Mouse (Mus musculus) heart, embryonic 13.5 days (tissue): ENCODE data around the gene Pgp. TPM values are rescaled to one million over a fixed set of nuclear protein-coding genes. Genes with fewer than 3 reads are reported as not detected.
A peak's percentile ranks its signal among the peaks of the same experiment; 100 is the strongest.
"Not testable (repeated sequence)": the region's sequence is repeated elsewhere in the genome, so short reads cannot be mapped to it uniquely, and the experiment has no call there.

Experiments
- ATAC-seq: fragments of 200-750 bp; cut with Nextera tagmentation; 2 replicates; pipeline ENCODE4 v1.8.0; 2017; ENCODE audit warnings: moderate TSS enrichment; ENCODE audit not compliant: insufficient number of reproducible peaks, low FRiP score, low TSS enrichment; ENCODE audit errors: extremely low read depth
- H3K27ac ChIP-seq: fragments of 300-500 bp; sonication (generic); replicated peaks from 2 replicates; pipeline ENCODE4 v1.5.1; 2015; ENCODE audit warnings: moderate library complexity, mild to moderate bottlenecking, inconsistent platforms
- H3K27me3 ChIP-seq: fragments of 300-500 bp; sonication (generic); replicated peaks from 2 replicates; pipeline ENCODE4 v1.6.1; 2015; ENCODE audit warnings: mild to moderate bottlenecking, inconsistent platforms
- H3K36me3 ChIP-seq: fragments of 300-500 bp; sonication (generic); 2 replicates; pipeline ENCODE4 v1.6.1; 2015; ENCODE audit warnings: mild to moderate bottlenecking, inconsistent platforms
- H3K4me1 ChIP-seq: fragments of 300-500 bp; sonication (generic); 2 replicates; pipeline ENCODE4 v1.6.1; 2015; ENCODE audit warnings: inconsistent platforms
- H3K4me2 ChIP-seq: fragments of 300-500 bp; sonication (generic); 2 replicates; pipeline ENCODE4 v1.6.1; 2015; ENCODE audit warnings: inconsistent platforms, mild to moderate bottlenecking, moderate library complexity
- H3K4me3 ChIP-seq: fragments of 300-500 bp; sonication (generic); 2 replicates; pipeline ENCODE4 v1.5.1; 2015; ENCODE audit warnings: moderate library complexity, mild to moderate bottlenecking, inconsistent platforms
- H3K9ac ChIP-seq: fragments of 300-500 bp; sonication (generic); 2 replicates; pipeline ENCODE4 v1.6.1; 2015; ENCODE audit warnings: inconsistent platforms, mild to moderate bottlenecking, moderate library complexity
- H3K9me3 ChIP-seq: fragments of 300-500 bp; sonication (generic); 2 replicates; pipeline ENCODE4 v1.6.1; 2016; ENCODE audit warnings: inconsistent platforms
- WGBS: fragments of 180-500 bp; shearing (Covaris S2); methylation state at CpG from one replicate; pipeline ENCODE4 v1.1.7; 2015; ENCODE audit warnings: mixed read lengths; 5-methylcytosine and 5-hydroxymethylcytosine counted together
- polyA plus RNA-seq: library from polyadenylated mRNA; unstranded; fragments of >200 nt; fragmentation: Nextera tagmentation; extraction: Ambion mirVana; gene quantifications from 2 replicates; pipeline ENCODE4 v1.2.1, GENCODE M21; 2015

The Pgp gene
- polyA plus RNA-seq, 1 experiment from 2014 or later, result 61.3 TPM

DNA sequence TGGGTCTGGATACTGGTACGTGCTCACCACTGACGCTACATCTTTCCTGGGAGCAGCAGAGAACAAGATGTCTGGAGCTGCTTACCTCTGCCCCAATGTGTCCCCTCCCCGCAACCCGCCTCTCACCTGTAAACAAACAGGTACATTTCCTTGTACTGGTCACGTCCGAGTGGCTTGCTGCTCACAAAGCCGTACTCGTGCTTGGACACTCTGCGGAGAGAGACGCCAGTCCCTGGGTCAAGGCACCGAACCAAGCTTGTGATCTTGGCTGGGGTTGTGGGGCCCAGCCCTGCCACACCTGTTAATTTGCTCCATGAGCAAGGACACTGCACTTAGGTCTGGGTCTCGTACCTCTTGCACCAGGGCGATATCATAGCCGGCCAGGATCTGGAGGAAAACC is 28.1 kb upstream of the Pgp start:
- H3K9ac ChIP-seq, result no peak overlapping the region
- no peak for ATAC-seq
- H3K27ac ChIP-seq, result no peak overlapping the region
- H3K4me2 ChIP-seq, result no peak overlapping the region
- H3K9me3 ChIP-seq, result no peaks in the 10 kb centered on the region
- no peaks in the 10 kb centered on the region for H3K4me1 ChIP-seq
- 83% methylated on average over 14 of the region's 14 CpGs for WGBS
- no peak overlapping the region for H3K4me3 ChIP-seq
- H3K27me3 ChIP-seq, result no peaks in the 10 kb centered on the region
- H3K36me3 ChIP-seq, result peaks cover 98% of the 10 kb centered on the region

DNA sequence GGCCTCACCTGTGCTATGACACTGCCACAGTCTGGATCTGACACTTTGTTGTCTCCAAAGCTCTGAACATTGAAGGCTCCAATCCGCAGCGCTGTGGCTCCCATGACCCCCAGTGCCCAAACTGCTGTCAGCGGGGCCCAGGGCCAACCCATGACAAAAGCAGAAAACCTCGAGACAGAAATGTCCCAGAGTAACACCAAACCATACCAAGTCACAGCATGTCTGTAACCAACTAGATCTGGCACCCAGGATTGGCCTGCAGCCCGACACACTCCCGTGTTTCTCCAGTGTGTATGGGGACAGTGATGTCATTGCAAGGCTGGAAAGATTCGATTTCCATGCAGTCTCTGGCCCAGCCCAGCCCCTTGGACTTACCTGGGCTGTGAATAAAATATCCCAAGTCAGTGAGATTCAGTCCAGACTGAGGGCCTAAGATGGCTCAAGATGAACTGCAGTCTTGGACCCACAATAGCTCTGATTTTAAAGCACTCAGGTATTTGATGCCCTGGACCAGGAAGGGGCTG is 27.5 kb upstream of the Pgp start, which contains the start of gene Dnase1l2:
Dnase1l2 (minus strand) TSS at position 474 of the 524 bp plus-strand sequence.
- 73% methylated on average over 7 of the region's 7 CpGs for WGBS
- H3K9ac ChIP-seq, result no peak within 1 kb of the TSS
- no peaks in the 10 kb centered on the region for H3K9me3 ChIP-seq
- peaks cover 98% of the 10 kb centered on the region for H3K36me3 ChIP-seq
- ATAC-seq, result no peak
- H3K27ac ChIP-seq, result no peak within 1 kb of the TSS
- no peaks in the 10 kb centered on the region for H3K4me1 ChIP-seq
- no peak within 1 kb of the TSS for H3K4me2 ChIP-seq
- H3K4me3 ChIP-seq, result no peak within 1 kb of the TSS
- H3K27me3 ChIP-seq, result no peaks in the 10 kb centered on the region

GRCm38 (mm10) chr17:24443409-24443808 is 26.8 kb upstream of the Pgp start:
- H3K4me1 ChIP-seq, result no peaks in the 10 kb centered on the region
- no peak overlapping the region for H3K4me2 ChIP-seq
- no peaks in the 10 kb centered on the region for H3K27me3 ChIP-seq
- H3K9me3 ChIP-seq, result no peaks in the 10 kb centered on the region
- no peak overlapping the region for H3K4me3 ChIP-seq
- H3K27ac ChIP-seq, result no peak overlapping the region
- ATAC-seq, result no peak
- 78% methylated on average over 4 of the region's 4 CpGs for WGBS
- peaks cover 98% of the 10 kb centered on the region for H3K36me3 ChIP-seq
- no peak overlapping the region for H3K9ac ChIP-seq

- H3K36me3 ChIP-seq, result peaks cover 99% of the 10 kb centered on the region
- no peak overlapping the region for H3K9ac ChIP-seq
- no peaks in the 10 kb centered on the region for H3K9me3 ChIP-seq
- no peaks in the 10 kb centered on the region; the same call in 1 of the 2 replicates for H3K4me1 ChIP-seq
- no peak overlapping the region for H3K4me2 ChIP-seq
- no peak overlapping the region for H3K27ac ChIP-seq
- 89% methylated on average over 8 of the region's 8 CpGs for WGBS
- H3K27me3 ChIP-seq, result no peaks in the 10 kb centered on the region
- ATAC-seq, result no peak
- no peak overlapping the region for H3K4me3 ChIP-seq
These were observed 23.6 kb upstream of the Pgp start for GRCm38 (mm10) chr17:24446590-24446989.

GRCm38 (mm10) chr17:24449507-24449906 is 20.7 kb upstream of the Pgp start:
- no peaks in the 10 kb centered on the region for H3K9me3 ChIP-seq
- no peak overlapping the region for H3K4me3 ChIP-seq
- no peak overlapping the region for H3K27ac ChIP-seq
- H3K4me2 ChIP-seq, result no peak overlapping the region
- H3K36me3 ChIP-seq, result peaks cover 74% of the 10 kb centered on the region
- ATAC-seq, result no peak
- peaks cover 14% of the 10 kb centered on the region for H3K4me1 ChIP-seq
- no peaks in the 10 kb centered on the region for H3K27me3 ChIP-seq
- WGBS, result 87% methylated on average over 6 of the region's 6 CpGs
- H3K9ac ChIP-seq, result no peak overlapping the region

DNA sequence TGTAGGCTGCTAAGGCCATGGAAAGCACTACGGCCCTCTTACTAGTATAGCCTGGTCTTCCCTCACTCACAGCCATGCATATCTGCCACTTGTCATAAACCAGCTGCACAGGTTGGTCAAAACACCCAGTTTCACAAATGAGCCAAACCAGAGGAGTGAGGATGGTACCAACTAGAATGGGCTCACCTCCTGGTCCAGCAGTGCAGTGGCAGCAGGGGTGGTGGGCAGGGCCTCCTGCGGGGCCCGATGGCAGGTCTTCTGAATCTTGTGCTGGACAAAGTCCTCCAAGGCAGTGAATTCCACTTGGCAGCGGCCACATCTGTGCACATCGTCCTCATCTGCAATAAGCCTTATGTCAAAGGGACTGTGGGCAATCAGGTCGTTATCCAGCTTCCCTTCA is 19.0 kb upstream of the Pgp start:
- Histone ChIP-seq H3K9me3 (no peaks in the 10 kb centered on the region), H3K9ac (no peak overlapping the region), H3K4me3 (no peak overlapping the region), H3K36me3 (peaks cover 56% of the 10 kb centered on the region), H3K4me1 (peaks cover 20% of the 10 kb centered on the region), H3K27me3 (no peaks in the 10 kb centered on the region), H3K4me2 (no peak overlapping the region), H3K27ac (no peak overlapping the region)
- no peak for ATAC-seq
- 92% methylated on average over 6 of the region's 6 CpGs for WGBS

DNA sequence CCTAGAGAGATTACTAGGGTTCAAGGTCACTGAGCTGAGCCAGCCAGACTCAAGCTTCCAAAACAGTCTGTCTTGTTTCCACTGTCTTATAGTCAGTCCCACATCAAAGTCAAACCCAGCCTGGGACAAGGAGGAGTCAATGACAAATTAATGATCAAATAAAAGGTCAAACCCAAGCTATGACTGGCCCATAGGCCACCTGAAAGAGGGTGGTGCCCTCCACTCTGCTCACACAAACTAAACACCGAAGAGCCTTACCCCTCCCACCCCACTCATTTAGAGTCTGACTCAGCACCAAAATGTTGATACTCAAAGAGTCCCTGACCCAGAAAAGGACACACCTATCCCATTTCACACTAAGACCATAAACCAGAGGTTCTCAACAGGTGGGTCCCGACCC is 16.8 kb upstream of the Pgp start:
- no peak for ATAC-seq
- peaks cover 20% of the 10 kb centered on the region for H3K4me1 ChIP-seq
- 72% methylated on average over 2 of the region's 2 CpGs for WGBS
- no peaks in the 10 kb centered on the region for H3K9me3 ChIP-seq
- H3K4me2 ChIP-seq, result peak overlapping the region; percentile 80
- H3K27ac ChIP-seq, result no peak overlapping the region
- no peaks in the 10 kb centered on the region for H3K27me3 ChIP-seq
- H3K36me3 ChIP-seq, result peaks cover 35% of the 10 kb centered on the region
- peak overlapping the region; percentile 87; the same call in 1 of the 2 replicates for H3K4me3 ChIP-seq
- H3K9ac ChIP-seq, result no peak overlapping the region

DNA sequence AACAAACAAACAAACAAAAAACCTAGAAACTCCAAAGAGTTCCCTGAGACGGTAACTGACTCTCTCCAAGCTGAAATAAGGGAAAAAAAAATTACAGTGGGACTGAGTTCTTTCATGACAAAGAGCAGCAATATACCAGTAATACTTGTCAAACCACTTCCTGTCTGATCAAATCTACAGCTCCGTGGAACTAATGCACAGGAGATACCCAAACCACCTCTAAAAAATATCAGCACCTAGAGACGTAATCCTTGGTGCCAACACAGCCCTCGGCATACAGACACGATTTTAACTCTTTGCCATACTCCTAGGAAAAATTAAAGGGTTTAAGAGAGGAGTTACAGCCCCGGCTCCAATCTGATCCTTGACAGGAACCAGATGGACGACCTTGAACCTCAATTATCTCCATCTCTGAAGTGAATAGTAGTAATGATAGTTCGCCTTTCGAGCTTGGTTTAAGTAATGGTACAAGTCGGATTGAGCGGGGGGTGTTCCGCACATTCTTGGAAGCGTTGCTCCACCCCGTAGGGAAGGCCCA is 15.9 kb upstream of the Pgp start:
- peaks cover 26% of the 10 kb centered on the region for H3K36me3 ChIP-seq
- peak overlapping the region; percentile 80 for H3K4me2 ChIP-seq
- 4% methylated on average over 14 of the region's 14 CpGs for WGBS
- peak overlapping the region; percentile 97 for H3K27ac ChIP-seq
- ATAC-seq, result no peak
- H3K9me3 ChIP-seq, result no peaks in the 10 kb centered on the region
- H3K27me3 ChIP-seq, result no peaks in the 10 kb centered on the region
- H3K4me1 ChIP-seq, result peaks cover 20% of the 10 kb centered on the region
- peak overlapping the region; percentile 95 for H3K9ac ChIP-seq
- H3K4me3 ChIP-seq, result peak overlapping the region; percentile 87

DNA sequence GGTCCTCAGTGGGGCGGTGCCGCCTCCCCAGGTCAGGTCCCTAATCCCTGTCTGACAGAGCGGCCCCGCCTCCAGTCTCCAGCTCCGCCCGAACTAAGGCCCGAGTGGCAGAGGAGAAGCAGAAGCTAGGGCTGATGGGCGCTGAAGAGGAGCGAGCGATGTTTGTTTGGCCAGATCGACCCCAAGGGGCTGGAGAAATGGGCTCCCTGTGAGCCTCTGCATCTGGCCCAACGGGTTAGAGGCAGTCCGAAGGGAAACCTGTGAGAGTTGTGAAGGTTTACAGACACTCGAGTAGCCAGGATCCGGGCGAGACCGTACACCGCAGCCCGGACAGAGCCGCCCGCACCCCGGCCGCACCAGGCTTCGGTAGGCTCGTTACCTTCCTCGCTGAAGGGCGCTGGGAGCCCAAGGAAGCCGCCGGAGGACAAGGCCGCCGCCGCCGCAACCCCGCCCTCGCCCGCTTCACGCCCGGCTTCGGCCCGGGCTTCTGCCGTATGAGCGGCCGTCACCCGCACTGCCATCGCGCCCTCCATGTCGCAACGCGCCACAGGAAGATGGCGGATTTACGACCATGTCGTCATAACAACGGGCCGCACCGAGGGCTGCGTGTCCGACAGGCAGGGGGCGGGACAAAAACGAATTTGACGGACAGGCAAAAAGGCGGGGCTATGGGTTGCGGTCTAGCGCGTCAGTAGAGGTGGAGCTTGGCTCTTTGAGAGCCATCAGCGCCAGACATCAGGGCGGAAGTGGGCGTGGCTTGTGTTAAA is 15.3 kb upstream of the Pgp start:
- H3K27me3 ChIP-seq, result no peaks in the 10 kb centered on the region
- H3K36me3 ChIP-seq, result peaks cover 19% of the 10 kb centered on the region
- peak overlapping the region; percentile 80 for H3K4me2 ChIP-seq
- peak overlapping the region; percentile 87 for H3K4me3 ChIP-seq
- peak; percentile 94 for ATAC-seq
- 1% methylated on average over 67 of the region's 67 CpGs for WGBS
- H3K4me1 ChIP-seq, result peaks cover 20% of the 10 kb centered on the region
- peak overlapping the region; percentile 97 for H3K27ac ChIP-seq
- H3K9me3 ChIP-seq, result no peaks in the 10 kb centered on the region
- peak overlapping the region; percentile 95 for H3K9ac ChIP-seq

DNA sequence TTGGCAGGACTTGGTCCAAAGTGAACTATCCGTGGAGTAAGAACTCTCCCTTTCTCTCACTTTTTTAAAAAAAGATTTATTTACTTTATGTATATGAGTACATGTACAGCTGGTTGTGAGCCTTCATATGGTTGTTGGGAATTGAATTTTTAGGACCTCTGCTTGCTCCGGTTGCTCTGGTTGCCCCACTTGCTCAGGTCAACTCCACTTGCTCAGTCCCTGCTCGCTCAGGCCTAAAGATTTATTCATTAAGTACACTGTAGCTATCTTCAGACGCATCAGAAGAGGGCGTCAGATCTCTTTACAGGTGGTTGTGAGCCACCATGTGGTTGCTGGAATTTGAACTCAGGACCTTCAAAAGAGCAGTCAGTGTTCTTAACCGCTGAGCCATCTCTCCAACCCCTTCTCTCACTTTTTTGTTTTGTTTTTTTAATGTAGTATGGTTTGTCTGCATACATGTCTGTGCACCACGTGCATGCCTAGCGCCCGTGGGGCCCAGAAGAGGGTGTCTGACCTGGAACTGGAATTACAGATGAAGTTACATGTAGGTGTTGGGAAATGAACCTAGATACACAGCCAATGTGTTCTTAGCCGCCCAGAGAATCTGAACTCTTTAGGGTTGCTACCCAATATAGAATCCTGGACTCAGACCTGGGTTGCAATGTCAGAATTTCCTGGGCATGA is 14.5 kb upstream of the Pgp start:
- 52% methylated on average over 10 of the region's 10 CpGs for WGBS
- not testable (repeated sequence) for H3K9me3 ChIP-seq, ATAC-seq, H3K9ac ChIP-seq, H3K27me3 ChIP-seq
- Histone ChIP-seq H3K4me1 (peaks cover 20% of the 10 kb centered on the region), H3K27ac (peak overlapping the region; percentile 73), H3K4me3 (peak overlapping the region; percentile 87), H3K4me2 (peak overlapping the region; percentile 80), H3K36me3 (peaks cover 12% of the 10 kb centered on the region)

GRCm38 (mm10) chr17:24461580-24461979 is 8.6 kb upstream of the Pgp start:
- H3K4me1 ChIP-seq, result peaks cover 14% of the 10 kb centered on the region
- no peak overlapping the region for H3K4me2 ChIP-seq
- no peak overlapping the region for H3K4me3 ChIP-seq
- no peaks in the 10 kb centered on the region for H3K36me3 ChIP-seq
- no peak overlapping the region for H3K9ac ChIP-seq
- H3K27me3 ChIP-seq, result no peaks in the 10 kb centered on the region
- H3K9me3 ChIP-seq, result no peaks in the 10 kb centered on the region
- no peak for ATAC-seq
- WGBS, result 69% methylated on average over 2 of the region's 2 CpGs
- no peak overlapping the region for H3K27ac ChIP-seq
